Mouse (Mus musculus) erythroblast, embryonic 14.5 days (primary cell): ENCODE data around the gene Sohlh1.

ENCODE experiments used
- GATA1 ChIP-seq: IDR thresholded peaks from 2 replicates; pipeline ENCODE4 v1.6.1; 2012; ENCODE audit warnings: low read length, inconsistent platforms, mixed read lengths
- TAL1 ChIP-seq: IDR thresholded peaks from 3 replicates; pipeline ENCODE4 v1.6.1; 2012; ENCODE audit warnings: low read length, inconsistent platforms, mixed read lengths

- TF ChIP-seq GATA1 = no peak
- TF ChIP-seq TAL1 = no peak
Observed at GRCm38 (mm10) chr2:25847226-25847625, at the start of gene Sohlh1.
